Mouse (Mus musculus) cerebellum, postnatal 10 days (tissue): Measurements from ENCODE around the gene Epb41l2.

ENCODE experiments used
- DNase-seq, 2 experiments: peaks; one replicate each; pipeline ENCODE4 v3.0.0; 2021; ENCODE audit warnings: mixed read lengths in 2 of 2

Epb41l2 gene

DNA sequence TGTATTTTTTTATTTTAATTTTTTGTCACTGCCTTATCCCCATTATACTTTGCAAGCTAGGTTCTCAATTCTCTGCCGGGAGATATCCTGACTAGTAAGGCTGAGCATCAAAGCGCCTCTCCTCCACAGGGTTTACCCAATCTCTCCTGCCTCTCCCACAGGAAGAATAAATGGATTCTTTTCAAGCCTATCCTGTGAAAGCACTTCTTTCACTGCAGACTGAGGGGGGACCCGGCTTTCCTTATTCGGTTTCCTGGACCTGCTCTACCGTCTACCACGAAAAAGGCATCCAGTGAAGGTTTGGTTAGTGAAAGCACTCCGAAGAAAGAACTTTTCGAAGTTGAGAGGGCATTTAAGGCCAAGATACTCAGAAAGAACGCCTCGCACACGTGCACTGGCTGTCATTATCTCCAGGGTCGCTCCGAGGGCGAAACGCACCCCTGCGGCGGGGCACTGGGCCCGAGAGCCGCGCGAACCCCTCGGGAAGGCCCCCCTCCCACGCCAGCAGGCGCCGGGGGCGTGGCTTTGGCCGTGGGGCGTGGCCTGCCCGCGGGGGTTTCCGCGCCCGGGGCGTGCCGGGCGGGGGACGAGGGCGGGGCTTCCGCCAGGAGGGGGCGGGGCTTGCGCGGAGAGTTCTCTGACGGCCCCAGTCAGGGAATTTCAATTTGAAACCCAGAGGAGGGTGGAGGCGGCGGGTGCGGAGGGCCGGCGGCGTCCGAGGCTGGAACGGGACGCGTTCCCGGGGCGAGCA, at the start of gene Epb41l2:
TSS of gene Epb41l2 (plus strand) at position 591 of the 751 bp plus-strand sequence.
- peak; percentile 87 to 91 for DNase-seq

- no peak for DNase-seq
Observed at GRCm38 (mm10) chr10:25309996-25310395, 49.6 kb upstream of the Epb41l2 start.

GRCm38 (mm10) chr10:25310736-25311135, 48.9 kb upstream of the Epb41l2 start:
- DNase-seq = no peak

GRCm38 (mm10) chr10:25311554-25312212, 47.9 kb upstream of the Epb41l2 start:
- peak; percentile 35 to 41 for DNase-seq

DNA sequence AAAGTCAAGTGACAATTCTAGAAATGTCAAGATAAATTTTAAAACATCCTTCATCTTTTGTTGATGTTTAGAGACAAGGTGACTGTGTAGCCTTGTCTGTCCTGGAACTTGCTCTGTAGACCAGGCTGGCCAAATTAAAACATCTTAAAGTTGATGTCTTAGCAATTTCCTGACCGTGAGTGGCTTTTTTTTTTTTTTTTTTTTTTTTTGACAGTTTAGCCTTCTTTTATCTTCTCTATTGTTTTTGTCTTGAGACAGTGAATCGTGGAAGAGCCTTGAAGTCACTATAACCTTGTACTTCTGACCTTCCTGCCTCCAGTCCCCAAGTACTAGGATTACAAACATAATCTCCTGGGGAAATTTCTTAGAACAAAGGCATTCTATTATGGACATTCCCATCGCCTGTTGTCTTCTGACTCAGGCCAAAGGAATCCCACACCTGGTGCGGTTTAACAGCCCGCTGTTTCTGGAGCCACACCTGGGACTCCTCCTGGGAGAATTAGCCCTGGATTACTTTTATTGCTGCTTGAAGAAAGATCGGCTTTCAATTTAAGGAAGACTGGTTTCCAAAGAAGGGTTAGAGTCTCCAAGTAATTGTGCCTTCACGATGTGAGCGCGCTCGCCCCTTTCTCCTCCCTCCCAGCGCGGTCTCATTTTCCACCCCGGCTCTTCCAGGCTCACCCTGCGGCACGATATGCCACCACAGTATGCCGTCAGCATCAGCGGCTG, 45.6 kb upstream of the Epb41l2 start:
- no peak for DNase-seq

- no peak for DNase-seq
Observed at GRCm38 (mm10) chr10:25317665-25318064, 41.9 kb upstream of the Epb41l2 start.

GRCm38 (mm10) chr10:25318405-25318804, 41.2 kb upstream of the Epb41l2 start:
- DNase-seq = no peak

DNA sequence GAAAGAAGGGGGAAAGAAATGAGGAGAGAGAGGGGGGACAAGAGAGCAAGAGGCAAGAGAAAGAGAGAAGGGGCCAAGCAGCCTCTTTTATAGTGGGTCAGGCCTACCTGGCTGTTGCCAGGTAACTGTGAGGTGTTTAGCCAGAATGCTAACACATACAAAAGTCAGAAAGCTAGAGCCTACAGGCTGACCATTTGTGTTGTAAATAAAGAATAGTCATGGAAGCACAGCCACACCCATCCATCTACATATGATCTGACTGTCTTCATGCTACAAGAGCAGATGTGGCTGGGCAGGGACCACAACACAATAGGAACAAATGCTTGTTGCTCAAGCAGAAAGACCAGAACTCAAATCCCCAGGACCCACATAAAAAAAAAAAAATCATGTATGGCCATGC, 40.1 kb upstream of the Epb41l2 start:
- DNase-seq = no peak

DNA sequence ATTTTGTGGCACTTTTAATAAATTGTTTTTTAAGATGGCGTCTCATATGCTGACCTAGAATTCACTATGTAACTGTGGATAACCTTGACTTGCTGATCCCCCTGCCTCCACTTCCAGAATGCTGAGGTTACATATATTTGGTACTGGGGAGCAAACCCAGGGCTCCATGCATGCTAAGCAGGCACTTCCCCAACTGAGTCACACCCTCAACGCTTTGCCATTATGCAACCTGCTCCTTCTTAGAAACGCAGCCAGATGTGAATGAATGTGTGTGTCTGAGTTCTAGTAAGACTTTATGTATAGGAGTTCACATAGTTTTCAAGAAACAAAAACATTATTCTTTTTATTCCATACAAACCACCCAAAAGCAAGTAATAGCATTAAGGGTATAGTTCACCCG, 38.4 kb upstream of the Epb41l2 start:
- DNase-seq = no peak

GRCm38 (mm10) chr10:25325690-25326089, 33.9 kb upstream of the Epb41l2 start:
- DNase-seq = peak; percentile 43 to 51

GRCm38 (mm10) chr10:25327511-25327910, 32.1 kb upstream of the Epb41l2 start:
- no peak for DNase-seq

- no peak for DNase-seq
Observed at GRCm38 (mm10) chr10:25330094-25330493, 29.5 kb upstream of the Epb41l2 start.

GRCm38 (mm10) chr10:25331321-25332049, 28.1 kb upstream of the Epb41l2 start:
- DNase-seq = no peak

GRCm38 (mm10) chr10:25333390-25334079, 26.1 kb upstream of the Epb41l2 start:
- no peak for DNase-seq

DNA sequence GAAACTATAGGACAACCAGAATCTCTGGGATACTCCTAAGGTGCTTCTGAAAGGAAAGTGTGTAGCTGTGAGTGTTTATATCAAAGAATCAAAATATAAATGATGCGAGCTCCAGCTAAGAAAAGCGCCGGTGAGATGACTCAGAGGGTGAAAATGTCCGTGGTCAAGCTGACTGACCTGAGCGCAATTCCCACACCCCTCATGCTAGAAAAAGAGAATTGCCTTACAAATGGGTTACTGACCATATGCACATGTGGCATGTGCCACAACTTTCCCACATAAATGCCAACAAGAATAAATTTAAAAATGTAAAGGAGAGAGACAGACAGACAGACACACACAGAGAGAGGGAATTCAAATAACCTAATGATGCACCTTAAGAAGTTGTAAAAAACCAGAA, 18.9 kb upstream of the Epb41l2 start:
- DNase-seq = no peak

- no peak for DNase-seq
Observed at GRCm38 (mm10) chr10:25342801-25343200, 16.8 kb upstream of the Epb41l2 start.

GRCm38 (mm10) chr10:25353941-25354340, 5.7 kb upstream of the Epb41l2 start:
- DNase-seq = peak; percentile 68 to 72

- DNase-seq = peak; percentile 15 to 36
Observed at GRCm38 (mm10) chr10:25354390-25354789, 5.2 kb upstream of the Epb41l2 start.

- peak; percentile 41 to 51 for DNase-seq
Observed at GRCm38 (mm10) chr10:25359959-25360811, 587 bp downstream of the Epb41l2 start.

GRCm38 (mm10) chr10:25362235-25362634, 2.6 kb downstream of the Epb41l2 start:
- no peak for DNase-seq

GRCm38 (mm10) chr10:25365158-25365557, 5.6 kb downstream of the Epb41l2 start:
- DNase-seq = no peak
